In genomic region chr15:83158587-83159160, GRCm38 (mm10) we compare ENCODE assay signal across 18 mouse cellular contexts. TPM values are rescaled to one million over a fixed set of nuclear protein-coding genes. Genes with fewer than 3 reads are reported as not detected.
DNase-seq lines count a peak whose midpoint lies in the region; ATAC-seq and TF ChIP-seq lines count a peak whose summit lies in the region.
"Had no signal": no experiment of that assay in that cellular context is flagged by ENCODE, and none has a peak within 500 bp of the region (broad histone marks: within the 10 kb centered on the region; RNA-seq: fewer than 3 reads in every experiment).

No protein-coding gene starts in this region.

- H3K36me3 ChIP-seq in CH12.LX (replicated peaks in 1 of 2; ENCODE audit: control insufficient read depth in 1 of 2, insufficient read depth in 1 of 2, low read length in 1 of 2): peaks cover 45 to 81% of the 10 kb centered on the region in 2 experiments

- H3K27ac ChIP-seq in layer of hippocampus, adult 2 months: no peak overlapping the region
- H3K27ac ChIP-seq in CH12.LX (ENCODE audit: insufficient read depth, low read depth): peak overlapping the region; percentile 47
- H3K27ac ChIP-seq: embryonic facial prominence, embryonic 15.5 days; hindbrain, postnatal 0 days; limb, embryonic 12.5 days had no signal

- H3K9ac ChIP-seq in CH12.LX (ENCODE audit: insufficient read depth, low read depth): no peak overlapping the region
- H3K9ac ChIP-seq: embryonic facial prominence, embryonic 15.5 days; limb, embryonic 12.5 days had no signal

- no peaks in the 10 kb centered on the region for H3K27me3 ChIP-seq in CH12.LX (replicated peaks)
- H3K27me3 ChIP-seq: embryonic facial prominence, embryonic 15.5 days; limb, embryonic 12.5 days had no signal

- no peak for TF ChIP-seq POLR2A in CH12.LX (IDR thresholded peaks at IDR 0.05; ENCODE audit: low read depth, low read length)

- TF ChIP-seq EP300 in CH12.LX (IDR thresholded peaks at IDR 0.05; ENCODE audit: low read length): peak; percentile 63; the same call in 1 of the 2 replicates

- in situ Hi-C loops in CH12.LX (cut with MboI; ENCODE audit: low pct_ligation_motif_present, low pct_unique_long_range_greater_than_20kb, low sequenced_read_pairs): no loop called here

- no peak overlapping the region for H3K4me3 ChIP-seq in layer of hippocampus, adult 2 months
- no peak overlapping the region for H3K4me3 ChIP-seq in CH12.LX (replicated peaks in 1 of 3; ENCODE audit: low read depth in 2 of 3, low read length in 2 of 3, poor library complexity in 1 of 3)
- H3K4me3 ChIP-seq: embryonic facial prominence, embryonic 15.5 days; limb, embryonic 12.5 days had no signal

- peaks cover 30 to 94% of the 10 kb centered on the region in 2 experiments for H3K4me1 ChIP-seq in CH12.LX (ENCODE audit: control insufficient read depth in 1 of 2, insufficient read depth in 2 of 2)
- H3K4me1 ChIP-seq: limb, embryonic 12.5 days had no signal

- peak; percentile 17; the same call in 1 of the 2 replicates for ATAC-seq in megakaryocyte progenitor cell, adult 5-6 weeks (replicated peaks; ENCODE audit: poor library complexity)
- ATAC-seq: forebrain, embryonic 14.5 days; hindbrain, postnatal 0 days had no signal

- dilution Hi-C loops in CH12.LX (cut with MboI; ENCODE audit: extremely low pct_ligation_motif_present, extremely low pct_unique_long_range_greater_than_20kb, low sequenced_read_pairs): no loop called here

- no peaks in the 10 kb centered on the region for H3K79me2 ChIP-seq in CH12.LX (replicated peaks; ENCODE audit: control insufficient read depth, extremely low read depth, insufficient read depth, poor library complexity, severe bottlenecking)

- no peak for TF ChIP-seq RAD21 in CH12.LX (IDR thresholded peaks at IDR 0.05; ENCODE audit: low read depth, low read length)

- no peak overlapping the region for H3K4me2 ChIP-seq in CH12.LX (ENCODE audit: insufficient read depth, low read depth, poor library complexity, severe bottlenecking)
- H3K4me2 ChIP-seq: embryonic facial prominence, embryonic 15.5 days; limb, embryonic 12.5 days; midbrain, embryonic 11.5 days had no signal

- 0 out of 2 replicates have a peak, but pooled peaks have one; percentile 22 for TF ChIP-seq CTCF in layer of hippocampus, adult 2 months (conservative IDR thresholded peaks at IDR 0.05)
- no peak for TF ChIP-seq CTCF in CH12.LX (conservative IDR thresholded peaks at IDR 0.05 in 1 of 2, IDR thresholded peaks at IDR 0.05 in 1 of 2; ENCODE audit: low read depth in 2 of 2, low read length in 2 of 2)

- DNase-seq in layer of hippocampus, adult 2 months (ENCODE audit: low spot score in 2 of 2): no peak
- no peak for DNase-seq in layer of hippocampus, postnatal 14 days (ENCODE audit: low spot score in 2 of 2)
- DNase-seq in CH12.LX (ENCODE audit: extremely low read depth): peak; percentile 82
- peak; percentile 64 to 66 for DNase-seq in adrenal gland, postnatal 36 days
- no peak for DNase-seq in cerebellum, adult 8-10 months
- DNase-seq in spleen, postnatal 14 days (ENCODE audit: low spot score in 2 of 2): no peak
- DNase-seq: cerebellum, adult 9-10 months; heart, postnatal 14 days; kidney, adult 18-20 months; kidney, postnatal 14 days; spleen, adult 18-20 months; thymus, postnatal 4 days had no signal

- H3K9me3 ChIP-seq in CH12.LX (replicated peaks; ENCODE audit: low read length): peaks cover 2% of the 10 kb centered on the region
- H3K9me3 ChIP-seq: embryonic facial prominence, embryonic 15.5 days; limb, embryonic 12.5 days had no signal

TF ChIP-seq in CH12.LX, 34 proteins besides CTCF, POLR2A, EP300 and RAD21:
- TF ChIP-seq BHLHE40 (IDR thresholded peaks at IDR 0.05; ENCODE audit: low read depth, low read length): peak; percentile 64
- peak; percentile 36; the same call in 1 of the 2 replicates for TF ChIP-seq TCF12 (IDR thresholded peaks at IDR 0.05; ENCODE audit: low read depth, low read length)
- TF ChIP-seq MAZ (IDR thresholded peaks at IDR 0.05; ENCODE audit: low read depth, low read length): no peak
- no peak for TF ChIP-seq ZMIZ1 (IDR thresholded peaks at IDR 0.05; ENCODE audit: low read depth, low read length)
- peak; percentile 87 for TF ChIP-seq ETS1 (conservative IDR thresholded peaks at IDR 0.05; ENCODE audit: low read depth, low read length)

RNA-seq across cellular contexts. Expression of gene Poldip3, which starts 9.5 kb away (rescaled TPM):
- 10 to 100 TPM; 90.5 to 91.5 TPM for total RNA-seq in layer of hippocampus, adult 2 months (2021)
- total RNA-seq in layer of hippocampus, postnatal 14 days (2021): 10 to 100 TPM; 85.8 to 87.6 TPM
- total RNA-seq in CH12.LX (2012; rRNA removed) (77.2 and 87.1 TPM in 2 replicates), CH12.LX (2014; rRNA removed) (78.9 and 79.3 TPM in 2 replicates)
- 70.0 and 77.0 TPM in 2 replicates for polyA plus RNA-seq in CH12.LX (2012; ENCODE audit: insufficient read length, low read depth)
- 100 to 1,000 TPM; 106 to 108 TPM for total RNA-seq in adrenal gland, postnatal 36 days (2021)
- 39.8 and 42.4 TPM in 2 replicates for total RNA-seq in megakaryocyte progenitor cell, adult 5-6 weeks (2015)
- total RNA-seq in megakaryocyte progenitor cell, adult 5-6 weeks (2017): 83.3 and 100 TPM in 2 replicates

RNA-seq across cellular contexts. Expression of gene Cyb5r3, which starts 13.7 kb away (rescaled TPM):
- 10 to 100 TPM; 63.7 to 65.6 TPM for total RNA-seq in layer of hippocampus, adult 2 months (2021)
- total RNA-seq in layer of hippocampus, postnatal 14 days (2021): 10 to 100 TPM; 80.9 to 89.8 TPM
- total RNA-seq in CH12.LX (2012; rRNA removed): 54.3 and 59.1 TPM in 2 replicates
- total RNA-seq in CH12.LX (2014; rRNA removed): 30.1 and 35.7 TPM in 2 replicates
- 92.7 and 102 TPM in 2 replicates for polyA plus RNA-seq in CH12.LX (2012; ENCODE audit: insufficient read length, low read depth)
- 100 to 1,000 TPM; 319 to 365 TPM for total RNA-seq in adrenal gland, postnatal 36 days (2021)
- total RNA-seq in megakaryocyte progenitor cell, adult 5-6 weeks (2015): 46.8 and 57.3 TPM in 2 replicates
- 26.2 and 32.7 TPM in 2 replicates for total RNA-seq in megakaryocyte progenitor cell, adult 5-6 weeks (2017)

RNA-seq across cellular contexts. Expression of gene Rrp7a, which starts 36.1 kb away (rescaled TPM):
- 100 to 1,000 TPM; 144 to 151 TPM for total RNA-seq in layer of hippocampus, adult 2 months (2021)
- total RNA-seq in layer of hippocampus, postnatal 14 days (2021): 100 to 1,000 TPM; 128 to 133 TPM
- total RNA-seq in CH12.LX (2012; rRNA removed) (156 and 180 TPM in 2 replicates), CH12.LX (2014; rRNA removed) (111 and 126 TPM in 2 replicates)
- 262 and 284 TPM in 2 replicates for polyA plus RNA-seq in CH12.LX (2012; ENCODE audit: insufficient read length, low read depth)
- 100 to 1,000 TPM; 108 to 127 TPM for total RNA-seq in adrenal gland, postnatal 36 days (2021)
- total RNA-seq in megakaryocyte progenitor cell, adult 5-6 weeks (2015): 47.7 and 50.9 TPM in 2 replicates
- total RNA-seq in megakaryocyte progenitor cell, adult 5-6 weeks (2017): 56.3 and 69.6 TPM in 2 replicates

Comparison
In these comparisons a context has a peak if more than half of its experiments do, and no peak if none do; other contexts are left out.
1. DNase-seq: peak in CH12.LX (single experiment) and adrenal gland, postnatal 36 days (2 of 2); none in layer of hippocampus, adult 2 months (0 of 2), layer of hippocampus, postnatal 14 days (0 of 2), cerebellum, adult 8-10 months (single experiment) and spleen, postnatal 14 days (0 of 2).